Mouse (Mus musculus) small intestine, adult 2 months (tissue): Measurements from ENCODE around the gene Trip6.

Source experiments
- CTCF ChIP-seq: fragments of 200-500 bp; IDR thresholded peaks from 2 replicates; pipeline ENCODE4 v1.5.1; 2012; ENCODE audit warnings: low read depth, mild to moderate bottlenecking, control low read depth, inconsistent platforms, low read length, moderate library complexity, mixed read lengths; ENCODE audit not compliant: insufficient replicate concordance, insufficient read length; ENCODE audit errors: extremely low read depth
- POLR2A ChIP-seq: fragments of 200-500 bp; IDR thresholded peaks from 2 replicates; pipeline ENCODE4 v1.6.1; 2012; ENCODE audit warnings: low read depth, mild to moderate bottlenecking, control low read depth, inconsistent platforms, low read length, moderate library complexity

DNA sequence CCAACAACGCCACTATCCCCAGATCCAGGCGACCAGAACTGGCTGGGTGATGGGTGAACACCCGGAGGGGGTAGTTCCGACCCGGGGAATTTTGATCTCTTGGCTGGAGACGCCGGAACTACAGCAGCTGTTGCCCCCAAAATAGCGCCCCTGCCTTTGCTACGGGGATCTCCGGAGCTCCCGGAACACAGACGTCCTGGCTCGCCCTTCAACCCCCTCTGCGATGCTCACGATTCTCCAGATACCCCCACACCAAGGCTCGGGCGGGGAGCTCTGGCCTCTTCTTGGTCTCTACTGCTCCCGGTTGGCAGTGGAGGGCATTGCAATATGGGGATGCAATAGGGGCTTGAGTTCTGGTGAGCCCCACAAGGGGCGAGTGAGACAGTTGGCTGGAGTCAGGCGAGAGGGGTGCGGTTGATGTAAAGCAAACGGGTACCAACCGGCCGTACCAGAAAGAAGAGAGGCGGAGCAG is 25.2 kb downstream of the Trip6 start:
- 0 out of 2 replicates have a peak, but pooled peaks have one; percentile 13 for TF ChIP-seq CTCF
- TF ChIP-seq POLR2A = no peak
